Mouse (Mus musculus) hindbrain, embryonic 11.5 days (tissue): Measurements from ENCODE around the gene Shisa3. TPM values are rescaled to one million over a fixed set of nuclear protein-coding genes. Genes with fewer than 3 reads are reported as not detected.

Experiments
- polyA plus RNA-seq: library from polyadenylated mRNA; unstranded; fragments of >200 nt; fragmentation: Nextera tagmentation; extraction: Ambion mirVana; gene quantifications from 2 replicates; pipeline ENCODE4 v1.2.1, GENCODE M21; 2014

The Shisa3 gene
- polyA plus RNA-seq, 1 experiment from 2014 or later, result 5.1 TPM

Other genes with a start within 250 kb of the Shisa3 start
- 11.0 and 13.5 TPM in 2 replicates for gene Bend4, start 179.6 kb upstream of the Shisa3 start, polyA plus RNA-seq
- gene Atp8a1, start 239.6 kb downstream of the Shisa3 start, polyA plus RNA-seq, result 23.6 and 24.8 TPM in 2 replicates